Mouse (Mus musculus) naive thymus-derived CD4-positive, alpha-beta T cell, adult 2 months (primary cell): ENCODE data around the gene Fam90a1b.
"Not testable (repeated sequence)": the region's sequence is repeated elsewhere in the genome, so short reads cannot be mapped to it uniquely, and the experiment has no call there.

ENCODE experiments used
- DNase-seq: peaks from one replicate; pipeline ENCODE4 v3.0.0-alpha.2; 2011; ENCODE audit warnings: low read depth

Gene Fam90a1b

DNA sequence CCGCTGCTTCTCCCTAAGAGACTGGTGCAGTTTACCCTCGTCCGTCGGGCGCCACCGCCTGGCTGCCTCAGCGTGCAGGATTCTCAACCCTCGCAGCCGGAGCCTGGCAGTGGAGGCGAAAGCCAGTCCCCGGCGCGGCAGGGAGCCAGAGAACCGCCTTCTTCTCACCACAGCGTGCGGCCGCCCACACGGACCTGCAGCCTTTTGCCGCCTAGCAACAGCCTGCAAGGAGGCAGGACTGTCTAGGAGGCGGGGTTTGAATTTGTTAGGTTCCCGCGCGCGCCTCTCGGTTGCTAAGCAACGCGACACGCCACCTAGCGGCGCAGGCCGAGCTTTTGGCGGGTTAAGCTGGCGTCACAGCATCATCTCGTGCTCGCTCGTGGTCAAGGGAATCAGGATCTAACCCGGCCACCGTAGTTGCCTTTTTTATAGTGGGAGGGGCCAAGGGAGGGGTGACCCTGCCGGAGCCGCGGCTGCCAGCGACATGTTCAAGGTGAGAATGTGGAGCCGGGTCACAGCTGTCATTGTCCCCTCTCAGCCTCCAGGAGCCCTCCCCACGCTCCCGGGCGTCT, at the start of gene Fam90a1b, which contains the start of gene Apoo:
Gene Fam90a1b, minus strand, starts transcription at position 108 of the 572 bp plus-strand sequence.
Gene Apoo, plus strand, starts transcription at position 448 of the 572 bp plus-strand sequence.
- DNase-seq: peak; percentile 97

DNA sequence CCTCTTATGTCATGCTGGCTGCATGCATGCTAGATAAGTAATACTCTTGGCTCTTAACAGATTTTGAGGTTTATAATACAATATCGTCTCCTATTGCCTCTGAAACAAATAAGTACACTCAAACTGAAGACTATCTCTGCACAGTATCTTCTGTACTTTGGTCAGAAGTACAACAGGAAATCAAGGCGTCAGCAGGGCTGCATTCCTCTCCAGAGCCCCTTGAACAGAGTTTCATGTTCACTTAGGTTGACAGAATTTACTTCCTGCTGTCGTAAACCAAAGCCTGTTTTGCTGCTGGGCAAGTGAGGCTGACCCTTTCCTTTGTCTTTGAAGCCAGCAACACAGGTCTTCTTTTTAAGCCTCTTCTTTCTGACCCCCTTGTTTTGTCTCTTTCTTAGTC, 42.4 kb upstream of the Fam90a1b start:
- peak; percentile 3 for DNase-seq

DNA sequence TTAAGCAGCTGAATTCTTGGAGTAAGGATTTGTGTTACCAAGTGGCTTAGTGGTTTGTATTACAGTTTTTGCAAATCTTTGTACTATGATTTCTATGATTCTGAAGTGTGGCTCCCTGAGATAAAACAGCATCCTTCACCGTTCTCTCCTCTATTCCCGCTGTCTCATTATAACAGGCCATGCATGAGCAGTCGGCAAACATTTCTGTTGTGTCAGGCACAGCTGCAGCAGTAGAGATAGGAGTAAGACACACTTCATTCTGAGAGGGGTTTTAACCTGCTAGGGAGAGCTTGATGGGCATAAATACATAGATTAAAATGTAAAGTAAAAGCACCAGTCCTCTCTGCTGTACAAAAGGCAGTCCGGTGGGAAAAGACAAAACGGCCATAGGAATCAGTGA, 12.2 kb upstream of the Fam90a1b start:
- no peak for DNase-seq

DNA sequence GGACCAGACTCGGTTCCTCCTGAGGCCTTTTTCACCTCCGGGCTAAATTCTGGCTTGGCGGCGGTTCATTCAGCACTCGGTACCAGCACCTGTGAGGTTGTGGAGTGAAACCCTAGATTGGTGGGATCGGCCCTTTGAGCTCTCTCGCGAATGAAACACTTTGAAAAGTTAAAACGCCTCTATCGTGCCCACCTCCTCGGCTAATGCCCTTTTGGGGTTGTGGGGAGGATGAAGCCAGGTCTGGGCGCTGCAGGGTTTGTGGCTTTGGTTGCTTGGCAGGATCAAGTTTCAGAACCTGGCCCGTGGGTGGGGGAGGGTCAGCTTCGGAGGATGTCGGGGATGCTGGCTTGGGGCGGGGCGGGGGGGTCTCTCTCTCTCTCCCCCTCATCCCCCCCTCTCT, 671 bp upstream of the Fam90a1b start:
- DNase-seq: no peak

DNA sequence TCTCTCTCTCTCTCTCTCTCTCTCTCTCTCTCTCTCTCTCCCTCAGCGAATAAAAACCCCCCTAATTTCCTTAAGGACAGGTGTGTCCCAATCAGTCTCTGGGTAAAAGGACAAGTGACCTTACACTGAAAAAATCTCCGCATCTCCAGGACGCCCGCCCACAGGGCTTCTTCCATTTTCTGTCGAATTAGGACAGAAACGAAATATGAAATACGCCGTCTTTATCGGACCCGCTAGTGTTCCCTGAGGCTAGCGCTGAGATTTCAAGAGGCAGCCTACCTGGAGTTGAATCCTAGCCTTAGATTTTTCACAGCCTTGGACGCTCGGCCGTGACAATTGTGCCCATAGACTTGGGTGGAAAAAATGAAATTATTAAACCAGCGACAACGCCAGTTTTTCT, 548 bp downstream of the Fam90a1b start:
- peak; percentile 51 for DNase-seq

DNA sequence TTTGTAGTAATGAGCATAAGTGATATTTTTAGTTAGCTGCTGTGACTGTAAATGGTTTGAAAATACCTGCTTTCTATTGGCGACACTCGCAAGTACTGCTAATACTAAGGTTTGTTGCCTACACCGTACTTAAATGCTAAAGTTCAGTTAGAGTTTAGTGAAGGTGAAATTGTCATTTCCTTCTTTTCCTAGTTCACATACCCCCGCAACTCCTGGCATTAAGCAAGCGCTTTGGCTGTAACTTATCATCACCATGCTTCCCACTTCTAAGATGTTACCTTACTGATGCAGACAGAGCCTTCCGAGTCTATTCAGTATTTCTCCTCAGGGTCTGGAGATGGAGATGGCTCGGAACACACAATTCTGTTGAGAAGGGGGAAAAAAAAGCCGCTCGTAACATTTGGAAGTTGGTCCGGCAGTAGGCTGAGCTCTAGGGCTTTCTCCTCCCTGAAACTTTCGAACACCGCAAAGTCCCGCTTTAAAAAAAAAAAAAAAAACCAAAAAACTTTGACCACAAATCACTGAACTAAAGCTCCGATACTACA, 1.1 kb downstream of the Fam90a1b start:
- DNase-seq: peak; percentile 40

DNA sequence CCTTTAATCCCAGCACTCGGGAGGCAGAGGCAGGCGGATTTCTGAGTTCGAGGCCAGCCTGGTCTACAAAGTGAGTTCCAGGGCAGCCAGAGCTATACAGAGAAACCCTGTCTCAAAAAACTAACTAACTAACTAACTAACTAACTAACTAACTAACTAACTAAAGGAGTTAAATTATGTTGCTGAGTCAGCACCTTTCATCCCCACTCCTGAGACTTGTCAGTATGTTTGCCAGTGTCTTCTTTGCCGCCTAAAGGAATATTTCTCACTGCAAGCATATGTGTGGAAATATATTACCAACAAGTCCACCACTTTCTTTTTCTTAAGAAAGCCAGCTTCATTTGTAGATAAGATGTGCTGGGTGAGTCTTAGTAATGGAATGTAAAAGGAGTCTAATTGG, 22.9 kb downstream of the Fam90a1b start:
- DNase-seq: not testable (repeated sequence)

DNA sequence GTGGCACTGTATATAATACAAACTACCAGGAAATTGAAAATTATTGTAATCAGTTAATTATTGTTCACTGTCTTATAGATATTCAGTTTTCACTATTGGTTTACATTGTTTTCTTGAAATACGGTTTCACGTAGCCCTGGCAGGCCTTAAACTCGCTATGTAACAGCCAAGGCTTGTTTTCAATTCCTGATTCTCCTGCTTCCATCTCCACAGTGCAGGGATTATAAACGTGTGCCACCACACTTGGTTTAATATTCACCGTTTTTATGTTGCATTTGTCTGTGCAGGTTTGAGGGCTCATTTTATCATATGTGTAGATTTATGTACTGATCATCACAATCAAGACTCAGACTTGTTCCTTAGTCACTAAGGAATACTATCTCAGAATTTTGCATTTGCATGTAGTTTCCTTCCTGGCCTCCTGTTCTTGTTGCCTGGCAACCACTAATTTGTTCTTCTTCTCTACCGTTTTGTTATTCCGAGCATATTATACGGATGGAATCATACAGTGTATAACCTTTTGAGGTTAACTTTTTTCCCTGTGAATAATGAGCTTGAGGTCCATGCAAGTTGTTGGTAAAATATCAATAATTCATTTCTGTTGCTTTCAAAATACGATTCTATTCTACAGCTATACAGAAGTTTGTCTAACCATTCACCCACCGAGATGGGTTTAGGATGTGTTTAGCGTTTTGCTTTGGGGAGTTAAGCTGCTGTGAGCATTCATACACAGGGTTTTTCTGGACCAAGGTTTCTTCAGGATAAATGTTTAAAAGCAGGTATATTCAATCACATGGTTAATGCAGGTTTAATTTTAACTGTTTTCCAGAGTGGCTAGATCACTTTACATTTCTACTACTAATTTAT, 45.3 kb downstream of the Fam90a1b start:
- DNase-seq: no peak
